Mouse (Mus musculus) brain, embryonic 14.5 days (tissue): ENCODE measurements around the gene Plin3.

Source experiments
- CTCF ChIP-seq: fragments of 200-500 bp; IDR thresholded peaks from 2 replicates; pipeline ENCODE4 v1.5.1; 2012; ENCODE audit warnings: inconsistent platforms, mild to moderate bottlenecking, moderate library complexity, borderline replicate concordance; ENCODE audit not compliant: insufficient read depth, insufficient read length; ENCODE audit errors: extremely low read depth
- POLR2A ChIP-seq: fragments of 200-500 bp; IDR thresholded peaks from 2 replicates; pipeline ENCODE4 v1.6.1; 2012; ENCODE audit warnings: mild to moderate bottlenecking, inconsistent platforms, borderline replicate concordance; ENCODE audit not compliant: poor library complexity, insufficient read depth, insufficient read length, severe bottlenecking; ENCODE audit errors: extremely low read depth

- no peak for TF ChIP-seq CTCF
- TF ChIP-seq POLR2A = no peak
These were observed 722 bp downstream of the Plin3 start for GRCm38 (mm10) chr17:56291826-56292475.
